Mouse (Mus musculus): Measurements from ENCODE around the gene Tnxb.

The Tnxb gene

GRCm38 (mm10) chr17:34659897-34660214, 10.5 kb upstream of the Tnxb start:
- DNase-seq (ENCODE audit: low spot score): no peak

GRCm38 (mm10) chr17:34660259-34660820, 10.0 kb upstream of the Tnxb start:
- no peak for DNase-seq (ENCODE audit: low spot score)

GRCm38 (mm10) chr17:34661121-34661591, 9.2 kb upstream of the Tnxb start:
- DNase-seq (ENCODE audit: low spot score): no peak

- DNase-seq (ENCODE audit: low spot score): no peak
These were observed 7.9 kb upstream of the Tnxb start for GRCm38 (mm10) chr17:34662468-34662867.

GRCm38 (mm10) chr17:34662978-34663377, 7.4 kb upstream of the Tnxb start:
- no peak for DNase-seq (ENCODE audit: low spot score)

- no peak for DNase-seq (ENCODE audit: low spot score)
These were observed 6.8 kb upstream of the Tnxb start for GRCm38 (mm10) chr17:34663558-34663957.

- DNase-seq (ENCODE audit: low spot score): no peak
These were observed 5.9 kb upstream of the Tnxb start for GRCm38 (mm10) chr17:34664472-34664871.

- no peak for DNase-seq (ENCODE audit: low spot score)
These were observed 1.1 kb downstream of the Tnxb start for GRCm38 (mm10) chr17:34671151-34672066.

- DNase-seq (ENCODE audit: low spot score): no peak
These were observed 2.0 kb downstream of the Tnxb start for GRCm38 (mm10) chr17:34672246-34672792.

- DNase-seq (ENCODE audit: low spot score): no peak
These were observed 2.8 kb downstream of the Tnxb start for GRCm38 (mm10) chr17:34673139-34673538.

GRCm38 (mm10) chr17:34674524-34675204, 4.3 kb downstream of the Tnxb start:
- no peak for DNase-seq (ENCODE audit: low spot score)

- no peak for DNase-seq (ENCODE audit: low spot score)
These were observed 5.1 kb downstream of the Tnxb start for GRCm38 (mm10) chr17:34675205-34676092.

GRCm38 (mm10) chr17:34676093-34676460, 5.7 kb downstream of the Tnxb start:
- DNase-seq (ENCODE audit: low spot score): no peak

- no peak for DNase-seq (ENCODE audit: low spot score)
These were observed 6.3 kb downstream of the Tnxb start for GRCm38 (mm10) chr17:34676671-34677070.

- DNase-seq (ENCODE audit: low spot score): no peak
These were observed 9.9 kb downstream of the Tnxb start for GRCm38 (mm10) chr17:34680191-34680590.

GRCm38 (mm10) chr17:34680621-34681020, 10.3 kb downstream of the Tnxb start:
- no peak for DNase-seq (ENCODE audit: low spot score)

- DNase-seq (ENCODE audit: low spot score): no peak
These were observed 10.8 kb downstream of the Tnxb start for GRCm38 (mm10) chr17:34681132-34681571.

GRCm38 (mm10) chr17:34681881-34682536, 11.7 kb downstream of the Tnxb start:
- no peak for DNase-seq (ENCODE audit: low spot score)

- DNase-seq (ENCODE audit: low spot score): no peak
These were observed 12.8 kb downstream of the Tnxb start for GRCm38 (mm10) chr17:34683179-34683578.

GRCm38 (mm10) chr17:34683686-34684220, 13.4 kb downstream of the Tnxb start:
- no peak for DNase-seq (ENCODE audit: low spot score)

Data from urinary bladder, postnatal 10 days (tissue).